Mouse (Mus musculus) midbrain, embryonic 16.5 days (tissue): ENCODE measurements at regions not wholly inside any gene's neighbourhood (a gene's known extent, or its start where the extent isn't known, plus 50 kb on each side); places are given as distances from the start of the nearest gene placed in this dataset.

ENCODE experiments used
- ATAC-seq: fragments of 200-750 bp; cut with Nextera tagmentation; 2 replicates; pipeline ENCODE4 v1.8.0; 2017; ENCODE audit warnings: moderate TSS enrichment
- H3K27ac ChIP-seq: fragments of 300-500 bp; sonication (generic); 2 replicates; pipeline ENCODE4 v1.5.1; 2014; ENCODE audit warnings: mild to moderate bottlenecking, low read length, mixed read lengths
- H3K27me3 ChIP-seq: fragments of 300-500 bp; sonication (generic); 2 replicates; pipeline ENCODE4 v1.6.1; 2014; ENCODE audit warnings: low read depth, low read length, mixed read lengths; ENCODE audit not compliant: control insufficient read depth, insufficient read depth
- H3K36me3 ChIP-seq: fragments of 300-500 bp; sonication (generic); 2 replicates; pipeline ENCODE4 v1.6.1; 2014; ENCODE audit warnings: mild to moderate bottlenecking, low read length, moderate library complexity, mixed read lengths; ENCODE audit not compliant: control insufficient read depth, insufficient read depth
- H3K4me1 ChIP-seq: fragments of 300-500 bp; sonication (generic); 2 replicates; pipeline ENCODE4 v1.6.1; 2014; ENCODE audit warnings: mild to moderate bottlenecking, low read length, mixed read lengths; ENCODE audit not compliant: control insufficient read depth, insufficient read depth
- H3K4me2 ChIP-seq: fragments of 300-500 bp; sonication (generic); 2 replicates; pipeline ENCODE4 v1.6.1; 2014; ENCODE audit warnings: mild to moderate bottlenecking, low read length, mixed read lengths
- H3K4me3 ChIP-seq: fragments of 300-500 bp; sonication (generic); 2 replicates; pipeline ENCODE4 v1.5.1; 2014; ENCODE audit warnings: low read depth, mild to moderate bottlenecking, low read length, moderate library complexity, mixed read lengths
- H3K9ac ChIP-seq: fragments of 300-500 bp; sonication (generic); 2 replicates; pipeline ENCODE4 v1.6.1; 2014; ENCODE audit warnings: low read depth, low read length, mixed read lengths
- H3K9me3 ChIP-seq: fragments of 300-500 bp; sonication (generic); replicated peaks from 2 replicates; pipeline ENCODE4 v1.6.1; 2014; ENCODE audit warnings: mild to moderate bottlenecking, low read length, mixed read lengths; ENCODE audit not compliant: control insufficient read depth, poor library complexity, severe bottlenecking
- WGBS: fragments of 180-500 bp; shearing (Covaris S2); extraction: QIAGEN DNeasy Blood & Tissue Kit; methylation state at CpG from one replicate; pipeline ENCODE4 v1.1.7; 2014; 5-methylcytosine and 5-hydroxymethylcytosine counted together

GRCm38 (mm10) chr8:64491561-64491960, 201.3 kb downstream of the Cpe start:
- H3K4me1 ChIP-seq = peaks cover 4% of the 10 kb centered on the region
- H3K27me3 ChIP-seq = no peaks in the 10 kb centered on the region
- no peaks in the 10 kb centered on the region for H3K9me3 ChIP-seq
- H3K9ac ChIP-seq = no peak overlapping the region
- ATAC-seq = no peak
- H3K4me3 ChIP-seq = no peak overlapping the region
- no peak overlapping the region for H3K4me2 ChIP-seq
- no peaks in the 10 kb centered on the region for H3K36me3 ChIP-seq
- WGBS = 92% methylated on average over 2 of the region's 2 CpGs
- no peak overlapping the region for H3K27ac ChIP-seq

DNA sequence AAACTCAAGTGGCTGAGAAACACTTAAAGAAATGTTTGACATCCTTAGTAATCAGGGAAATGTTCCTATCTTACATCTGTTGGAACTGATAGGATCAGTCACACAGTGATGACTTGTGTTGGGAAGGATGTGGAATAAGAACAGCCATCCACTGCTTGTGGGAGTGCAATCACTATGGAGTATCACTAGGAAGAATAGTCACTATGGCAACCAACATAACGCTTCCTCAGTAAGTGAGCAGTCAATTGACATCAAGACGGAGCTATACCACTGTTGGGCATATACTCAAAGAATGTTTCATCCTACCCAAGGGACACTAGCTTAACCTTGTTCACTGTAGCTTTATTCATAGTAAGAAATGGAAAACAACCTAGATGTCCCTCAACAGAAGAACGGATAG, 204.8 kb downstream of the Cpe start:
- Histone ChIP-seq H3K9ac (no peak overlapping the region), H3K27ac (no peak overlapping the region), H3K9me3 (no peaks in the 10 kb centered on the region), H3K27me3 (no peaks in the 10 kb centered on the region), H3K36me3 (no peaks in the 10 kb centered on the region), H3K4me1 (no peaks in the 10 kb centered on the region), H3K4me2 (no peak overlapping the region), H3K4me3 (no peak overlapping the region)
- peak; percentile 66; the same call in 1 of the 2 replicates for ATAC-seq
- WGBS = 56% methylated on average over 3 of the region's 3 CpGs

- no peak overlapping the region for H3K27ac ChIP-seq
- H3K4me3 ChIP-seq = no peak overlapping the region
- H3K9ac ChIP-seq = no peak overlapping the region
- ATAC-seq = no peak
- no peak overlapping the region for H3K4me2 ChIP-seq
- H3K4me1 ChIP-seq = no peaks in the 10 kb centered on the region
- no peaks in the 10 kb centered on the region for H3K27me3 ChIP-seq
- H3K36me3 ChIP-seq = no peaks in the 10 kb centered on the region
- H3K9me3 ChIP-seq = no peaks in the 10 kb centered on the region
Measured at GRCm38 (mm10) chr8:64473276-64473675, 219.6 kb downstream of the Cpe start.

DNA sequence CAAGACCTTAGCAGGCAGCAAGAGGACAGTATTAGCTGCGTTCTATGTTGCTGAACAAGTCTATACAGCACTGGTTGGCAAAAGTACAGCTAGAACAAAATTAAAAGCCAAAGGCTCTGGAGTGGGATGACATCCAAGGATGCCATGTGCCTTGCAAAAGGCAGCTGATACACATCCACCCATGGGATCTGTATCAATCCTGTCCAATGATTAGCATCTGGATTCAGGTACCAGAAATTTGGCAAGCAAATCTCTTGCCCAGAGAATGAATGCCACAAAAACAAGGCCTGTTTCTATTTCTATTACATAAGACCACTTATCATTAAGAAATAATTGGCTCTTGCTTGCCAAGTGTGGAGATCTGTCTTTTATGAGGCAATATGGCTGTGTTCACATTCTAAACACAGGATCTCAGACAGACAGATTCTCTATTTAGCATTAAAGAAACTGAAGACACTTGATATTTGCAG, 220.0 kb downstream of the Cpe start:
- WGBS = 84% methylated on average over 1 of the region's 1 CpGs
- Histone ChIP-seq H3K4me1 (no peaks in the 10 kb centered on the region), H3K9ac (no peak overlapping the region), H3K4me2 (no peak overlapping the region), H3K27me3 (no peaks in the 10 kb centered on the region), H3K27ac (no peak overlapping the region), H3K4me3 (no peak overlapping the region), H3K36me3 (no peaks in the 10 kb centered on the region), H3K9me3 (no peaks in the 10 kb centered on the region)
- no peak for ATAC-seq

DNA sequence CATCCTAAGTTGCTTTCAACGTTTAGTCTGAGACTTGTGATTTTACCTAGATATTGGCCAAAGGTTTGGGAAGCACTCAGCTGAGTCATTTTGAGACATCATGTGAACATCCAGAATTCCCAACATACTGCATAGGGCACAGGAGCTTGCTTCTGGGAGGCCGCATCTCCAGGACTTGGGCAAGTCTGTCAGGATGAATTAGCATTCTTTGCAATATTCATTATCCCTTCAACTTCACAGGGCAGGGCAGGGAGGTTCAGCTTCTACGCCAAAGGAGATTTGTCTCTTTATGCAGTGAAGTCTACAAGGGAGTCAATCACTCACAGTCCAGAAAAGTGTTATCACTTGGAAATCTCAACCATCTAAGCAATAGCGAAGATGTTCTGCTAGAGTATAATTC, 231.7 kb downstream of the Cpe start:
- no peak for ATAC-seq
- H3K4me3 ChIP-seq = no peak overlapping the region
- no peaks in the 10 kb centered on the region for H3K27me3 ChIP-seq
- 78% methylated on average over 4 of the region's 4 CpGs for WGBS
- H3K9me3 ChIP-seq = no peaks in the 10 kb centered on the region
- H3K9ac ChIP-seq = no peak overlapping the region
- no peak overlapping the region for H3K4me2 ChIP-seq
- H3K27ac ChIP-seq = no peak overlapping the region
- H3K36me3 ChIP-seq = no peaks in the 10 kb centered on the region
- no peaks in the 10 kb centered on the region for H3K4me1 ChIP-seq

GRCm38 (mm10) chr8:64456970-64457369, 235.9 kb downstream of the Cpe start:
- Histone ChIP-seq H3K4me2 (no peak overlapping the region), H3K9ac (no peak overlapping the region), H3K4me3 (no peak overlapping the region), H3K4me1 (no peaks in the 10 kb centered on the region), H3K9me3 (no peaks in the 10 kb centered on the region), H3K27me3 (no peaks in the 10 kb centered on the region), H3K27ac (no peak overlapping the region), H3K36me3 (no peaks in the 10 kb centered on the region)
- no peak for ATAC-seq
- WGBS = 69% methylated on average over 5 of the region's 5 CpGs

GRCm38 (mm10) chr8:64454736-64455135, 238.1 kb downstream of the Cpe start:
- Histone ChIP-seq H3K36me3 (no peaks in the 10 kb centered on the region), H3K4me2 (no peak overlapping the region), H3K4me3 (no peak overlapping the region), H3K9ac (no peak overlapping the region), H3K9me3 (no peaks in the 10 kb centered on the region), H3K27ac (no peak overlapping the region), H3K27me3 (no peaks in the 10 kb centered on the region), H3K4me1 (no peaks in the 10 kb centered on the region)
- ATAC-seq = no peak
- WGBS = 70% methylated on average over 4 of the region's 4 CpGs

DNA sequence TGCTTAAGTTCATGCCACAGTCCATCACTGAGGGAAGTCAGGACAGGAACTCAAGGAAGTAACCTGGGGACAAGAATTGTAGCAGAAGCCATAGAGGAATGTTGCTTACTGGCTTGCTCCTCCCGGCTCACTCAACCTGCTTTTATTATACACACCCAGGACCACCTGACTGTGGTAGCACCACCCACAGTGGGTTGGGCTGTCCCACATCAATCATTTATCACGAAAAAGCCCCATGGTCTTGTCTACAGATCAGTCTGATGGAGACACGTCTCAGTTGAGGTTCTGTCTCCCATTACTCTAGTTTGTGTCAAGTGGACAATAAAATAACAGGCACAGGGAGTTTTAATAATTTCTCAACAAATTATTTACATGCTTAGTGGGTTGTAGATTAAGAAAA, 239.3 kb upstream of the Tll1 start:
- no peak for ATAC-seq
- 89% methylated on average over 3 of the region's 3 CpGs for WGBS
- Histone ChIP-seq H3K4me3 (no peak overlapping the region), H3K27me3 (no peaks in the 10 kb centered on the region), H3K4me1 (no peaks in the 10 kb centered on the region), H3K27ac (no peak overlapping the region), H3K9ac (no peak overlapping the region), H3K36me3 (no peaks in the 10 kb centered on the region), H3K9me3 (no peaks in the 10 kb centered on the region), H3K4me2 (no peak overlapping the region)

- no peak overlapping the region for H3K9ac ChIP-seq
- H3K4me2 ChIP-seq = no peak overlapping the region
- H3K27me3 ChIP-seq = no peaks in the 10 kb centered on the region
- no peaks in the 10 kb centered on the region for H3K36me3 ChIP-seq
- H3K4me3 ChIP-seq = no peak overlapping the region
- H3K4me1 ChIP-seq = no peaks in the 10 kb centered on the region
- no peak overlapping the region for H3K27ac ChIP-seq
- no peaks in the 10 kb centered on the region for H3K9me3 ChIP-seq
- no peak for ATAC-seq
- 91% methylated on average over 5 of the region's 5 CpGs for WGBS
Measured at GRCm38 (mm10) chr8:64444429-64444828, 238.4 kb upstream of the Tll1 start.

- ATAC-seq = no peak
- no peak overlapping the region for H3K4me3 ChIP-seq
- no peaks in the 10 kb centered on the region for H3K36me3 ChIP-seq
- H3K9ac ChIP-seq = no peak overlapping the region
- no peak overlapping the region for H3K4me2 ChIP-seq
- WGBS = 78% methylated on average over 5 of the region's 5 CpGs
- H3K27ac ChIP-seq = no peak overlapping the region
- no peaks in the 10 kb centered on the region for H3K9me3 ChIP-seq
- H3K4me1 ChIP-seq = no peaks in the 10 kb centered on the region
- H3K27me3 ChIP-seq = no peaks in the 10 kb centered on the region
Measured at GRCm38 (mm10) chr8:64438489-64438888, 232.4 kb upstream of the Tll1 start.
